Mouse (Mus musculus) Patski (cell line): Measurements from ENCODE around the gene Scube2. TPM values are rescaled to one million over a fixed set of nuclear protein-coding genes. Genes with fewer than 3 reads are reported as not detected.

ENCODE experiments used
- ATAC-seq: fragments of 100-300 bp; one replicate; pipeline ENCODE4 v1.8.0; 2021
- CTCF ChIA-PET: fragments of 350-600 bp; sonication (Branson Sonifier 250); formaldehyde crosslinking; loops from one replicate; lab custom pipeline; 2022; ENCODE audit warnings: inconsistent platforms; lab: Charles Lee
- POLR2A ChIA-PET: fragments of 350-600 bp; sonication (Branson Sonifier 250); formaldehyde crosslinking; loops from one replicate; lab custom pipeline; 2022; ENCODE audit warnings: antibody characterized with exemption, inconsistent platforms; lab: Charles Lee
- DNase-seq: peaks from one replicate; pipeline ENCODE4 v3.0.0-alpha.2; 2011; ENCODE audit warnings: low read depth, low spot score
- H3K27me3 ChIP-seq: fragments of 371-371 bp; one replicate; pipeline ENCODE4 v1.5.1; 2021
- CTCF ChIP-seq: fragments of 100-300 bp; IDR thresholded peaks from one replicate; pipeline ENCODE4 v1.5.1; 2021
- in situ Hi-C: fragments of 300-500 bp; cut with MboI; formaldehyde crosslinking; loops from 3 replicates; pipeline ENCODE4 v1.11.1; 2018; ENCODE audit warnings: low pct_unique_long_range_greater_than_20kb, mixed read lengths
- polyA plus RNA-seq: library from polyadenylated mRNA; unstranded; gene quantifications from one replicate; pipeline ENCODE4 v1.2.3, GENCODE M21; 2021

Gene Scube2
- not detected for polyA plus RNA-seq

DNA sequence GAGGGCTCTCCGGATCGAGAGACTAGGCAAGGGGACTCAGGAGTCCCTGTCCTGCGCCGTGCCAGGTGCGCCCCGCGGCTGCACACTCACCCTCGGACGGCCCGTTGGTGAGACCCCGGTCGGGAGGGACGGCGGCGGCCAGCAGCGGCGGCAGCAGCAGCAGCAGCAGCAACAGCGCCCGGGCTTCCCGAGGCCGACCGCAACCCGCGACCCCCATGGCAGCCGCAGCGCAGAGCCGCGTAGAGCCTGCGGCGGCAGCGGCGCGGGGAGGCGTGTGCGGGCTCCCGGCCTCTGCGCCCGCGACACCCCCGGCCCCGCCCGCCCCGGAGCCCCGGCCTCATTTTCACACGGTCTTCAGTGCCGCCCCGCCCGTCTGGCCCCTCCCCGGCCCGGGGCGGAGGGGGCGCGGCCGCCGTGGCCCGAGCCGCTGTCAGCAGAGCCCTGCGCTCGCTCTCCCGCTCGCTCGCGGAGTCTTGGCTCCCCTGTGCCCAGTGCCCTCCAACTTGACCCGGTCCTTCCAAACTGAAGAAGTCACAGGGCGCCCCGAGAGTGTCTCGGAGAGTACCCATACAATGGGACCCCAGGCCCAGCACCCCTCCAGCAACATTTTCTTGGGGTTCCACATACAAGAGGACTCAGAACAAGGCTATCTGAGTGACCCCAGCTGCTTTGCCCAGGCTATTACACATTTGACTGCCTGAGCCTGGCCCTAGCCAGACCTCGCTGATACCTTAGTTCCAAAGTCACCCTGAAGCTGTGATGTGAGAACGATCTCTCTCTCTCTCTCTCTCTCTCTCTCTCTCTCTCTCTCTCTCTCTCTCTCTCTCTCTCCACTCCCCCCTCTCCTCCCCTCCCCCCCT lies at the start of gene Scube2:
Gene Scube2 (minus strand): TSS at position 310 of the 860 bp plus-strand sequence.
- ChIA-PET CTCF (no interaction called here), POLR2A (no interaction called here)
- H3K27me3 ChIP-seq: peaks cover 15% of the 10 kb centered on the region
- in situ Hi-C loops: no loop called here
- DNase-seq (no peak), ATAC-seq (no peak)
- TF ChIP-seq CTCF: no peak

DNA sequence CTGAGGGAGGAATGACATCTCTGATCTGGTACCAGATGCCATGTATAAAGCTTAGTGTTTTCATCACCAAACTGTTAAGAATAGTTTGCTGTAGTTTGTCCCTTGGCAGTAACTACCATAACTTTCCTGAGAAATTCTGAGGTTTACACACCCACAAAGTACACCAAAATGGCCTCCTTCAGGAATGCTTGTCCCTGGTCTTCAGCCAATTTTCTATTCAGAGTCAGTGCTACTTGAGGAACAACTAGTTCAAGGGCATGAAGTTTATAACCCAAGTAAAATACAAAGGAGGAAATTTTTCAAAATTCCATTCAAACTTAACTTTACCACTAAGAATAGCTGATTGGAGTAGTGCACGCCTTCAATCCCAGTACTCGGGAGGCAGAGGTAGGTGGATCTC lies 40.7 kb upstream of the Scube2 start:
- ChIA-PET POLR2A (no interaction called here), CTCF (no interaction called here)
- no peak for ATAC-seq
- no peak for TF ChIP-seq CTCF
- no peaks in the 10 kb centered on the region for H3K27me3 ChIP-seq
- no peak for DNase-seq
- in situ Hi-C loops: no loop called here

DNA sequence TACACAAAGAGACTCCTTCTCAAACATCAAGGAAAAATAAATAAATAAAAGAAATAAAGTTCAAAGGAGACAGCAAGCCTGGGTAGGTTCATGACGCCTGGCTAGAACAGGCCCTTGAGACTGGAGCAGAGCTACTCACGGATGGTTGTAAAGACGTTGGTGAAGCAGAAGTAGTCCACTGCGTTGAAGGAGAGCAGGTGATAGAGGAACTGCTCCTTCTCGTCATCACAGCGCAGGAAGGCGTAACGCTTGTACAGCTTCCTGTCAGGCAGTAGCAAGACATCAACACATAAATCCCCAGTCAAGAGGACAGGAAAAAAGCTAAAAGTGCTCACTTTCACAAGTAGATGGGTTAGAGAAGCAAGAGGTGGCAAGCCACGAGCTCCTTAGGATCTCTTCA lies 35.4 kb upstream of the Scube2 start:
- ATAC-seq: no peak
- ChIA-PET CTCF (no interaction called here), POLR2A (no interaction called here)
- TF ChIP-seq CTCF: no peak
- in situ Hi-C loops: no loop called here
- H3K27me3 ChIP-seq: no peaks in the 10 kb centered on the region
- no peak for DNase-seq

DNA sequence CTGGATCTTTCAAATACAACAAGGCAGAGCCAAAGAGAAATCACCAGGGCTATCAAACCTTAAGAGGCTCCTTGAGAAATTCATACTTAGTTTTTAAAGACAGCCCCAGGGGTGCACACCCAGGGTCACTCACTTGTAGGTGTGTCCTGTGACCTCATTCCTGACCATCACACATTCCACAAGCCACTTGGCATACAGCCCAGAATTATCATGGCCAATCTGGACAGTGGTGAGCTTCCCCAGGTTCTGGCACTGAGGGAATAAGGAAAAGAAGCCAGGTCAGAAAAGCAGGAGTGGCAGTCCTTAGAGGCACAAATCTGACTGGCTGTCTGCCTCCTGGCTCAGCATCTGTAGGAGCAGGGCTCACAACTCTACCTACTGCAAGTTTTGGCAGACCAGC lies 33.4 kb upstream of the Scube2 start:
- H3K27me3 ChIP-seq: no peaks in the 10 kb centered on the region
- CTCF ChIA-PET: no interaction called here
- POLR2A ChIA-PET: interaction anchor here (0.5 kb wide), 1 partner anchor 49 kb away, joined by 3 read pairs; no protein-coding TSS in a partner anchor
- no peak for TF ChIP-seq CTCF
- ATAC-seq (peak; percentile 62), DNase-seq (peak; percentile 35)
- in situ Hi-C loops: no loop called here

DNA sequence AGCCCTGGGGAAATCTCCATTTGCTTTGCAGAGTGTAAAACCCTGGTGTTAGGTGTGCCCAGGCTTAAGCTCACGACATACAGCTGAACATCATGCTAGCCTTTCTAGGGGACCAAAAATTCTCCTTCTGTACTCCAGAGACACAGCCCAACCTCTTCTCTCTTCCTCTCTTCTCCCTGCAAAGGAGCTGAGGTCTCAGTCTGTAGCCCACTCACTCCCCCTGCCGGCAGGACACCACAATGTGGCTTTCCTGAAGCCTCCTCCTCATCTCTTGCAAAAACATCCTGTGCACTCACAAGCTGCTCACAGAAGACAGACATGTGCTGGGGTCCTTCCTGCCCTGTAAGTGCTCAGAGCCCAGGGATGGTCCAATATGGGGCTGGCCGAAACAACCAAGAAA lies 27.1 kb upstream of the Scube2 start:
- in situ Hi-C loops: no loop called here
- H3K27me3 ChIP-seq: no peaks in the 10 kb centered on the region
- DNase-seq (no peak), ATAC-seq (no peak)
- peak; percentile 77 for TF ChIP-seq CTCF
- CTCF ChIA-PET: interaction anchor here (1.1 to 2.3 kb wide), 7 partner anchors 10 to 186 kb away, joined by 3 to 7 read pairs (median 4); no protein-coding TSS in a partner anchor
- POLR2A ChIA-PET: interaction anchor here (0.6 kb wide), 1 partner anchor 227 kb away, joined by 6 read pairs; no protein-coding TSS in a partner anchor

DNA sequence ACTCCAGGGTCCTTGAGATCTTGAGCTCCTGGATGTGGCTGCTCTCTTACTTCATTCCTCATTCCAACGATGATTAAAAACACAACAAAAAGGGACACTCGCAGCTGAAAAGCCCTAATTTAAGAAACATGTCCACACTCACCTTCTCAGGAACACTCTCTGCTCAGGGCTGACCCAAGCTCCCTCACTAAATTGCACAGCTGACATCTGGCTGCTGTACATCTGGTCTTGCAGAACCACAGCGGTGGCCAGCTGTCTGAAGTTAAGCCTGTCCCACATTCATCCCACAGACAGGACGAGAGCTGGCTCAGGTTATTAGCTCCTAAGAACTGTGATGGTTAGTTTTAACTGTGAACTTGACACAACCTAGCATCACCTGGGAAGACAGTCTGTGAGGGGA lies 26.3 kb upstream of the Scube2 start:
- ChIA-PET CTCF (interaction anchor here (0.9 to 1.5 kb wide), 5 partner anchors 9 to 186 kb away, joined by 3 to 5 read pairs (median 3); no protein-coding TSS in a partner anchor), POLR2A (interaction anchor here (0.5 kb wide), 1 partner anchor 9 kb away, joined by 3 read pairs; no protein-coding TSS in a partner anchor)
- DNase-seq (no peak), ATAC-seq (no peak)
- in situ Hi-C loops: no loop called here
- H3K27me3 ChIP-seq: no peaks in the 10 kb centered on the region
- TF ChIP-seq CTCF: no peak

DNA sequence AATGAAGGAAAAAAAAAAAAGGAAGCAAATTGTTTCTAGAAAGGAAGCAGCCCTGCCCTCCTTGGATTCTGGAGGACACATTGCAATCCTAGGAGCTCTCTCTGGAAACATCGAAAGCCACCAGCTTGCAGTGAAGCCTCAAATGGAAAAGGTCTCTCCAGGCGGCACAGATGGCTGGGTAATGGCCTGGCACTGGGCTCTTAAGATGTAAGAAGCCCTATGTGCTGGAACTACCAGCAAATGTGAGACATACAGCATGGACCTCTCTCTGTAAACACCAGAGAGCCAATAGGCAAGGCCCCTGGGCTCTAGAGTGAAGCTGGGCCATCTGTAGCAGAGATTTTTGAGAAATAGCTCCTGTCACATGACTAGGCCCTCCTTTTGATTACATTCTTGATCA lies 24.8 kb upstream of the Scube2 start:
- POLR2A ChIA-PET: no interaction called here
- in situ Hi-C loops: no loop called here
- no peak for TF ChIP-seq CTCF
- CTCF ChIA-PET: interaction anchor here (1.9 kb wide), 1 partner anchor 14 kb away, joined by 5 read pairs; no protein-coding TSS in a partner anchor
- ATAC-seq (no peak), DNase-seq (no peak)
- no peaks in the 10 kb centered on the region for H3K27me3 ChIP-seq

DNA sequence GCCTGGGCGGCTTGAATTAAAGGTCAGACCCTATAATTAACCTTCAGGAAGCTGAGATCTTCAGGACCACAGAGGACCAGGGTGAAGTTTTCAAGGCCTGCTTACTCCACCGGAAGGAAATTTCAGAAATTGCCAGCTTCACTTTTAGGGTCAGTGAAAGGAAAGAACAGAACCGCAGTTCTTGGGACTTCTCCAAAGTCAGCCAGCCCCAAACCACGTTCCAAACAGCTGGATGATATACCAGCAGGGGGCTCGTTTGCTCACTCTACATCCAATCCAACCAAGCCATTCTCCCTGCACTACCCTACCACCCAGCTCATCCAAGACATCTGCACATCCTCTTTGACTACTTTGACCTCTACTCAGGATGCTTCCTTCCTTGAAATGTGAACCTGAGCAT lies 23.8 kb upstream of the Scube2 start:
- H3K27me3 ChIP-seq: no peaks in the 10 kb centered on the region
- ChIA-PET CTCF (interaction anchor here (1.0 to 1.9 kb wide), 2 partner anchors 14 to 96 kb away, joined by 3 to 5 read pairs; no protein-coding TSS in a partner anchor), POLR2A (no interaction called here)
- DNase-seq: no peak
- no peak for TF ChIP-seq CTCF
- ATAC-seq: no peak
- in situ Hi-C loops: loop anchor here (10.0 kb wide), 1 partner anchor 94 kb away; no protein-coding TSS in a partner anchor

DNA sequence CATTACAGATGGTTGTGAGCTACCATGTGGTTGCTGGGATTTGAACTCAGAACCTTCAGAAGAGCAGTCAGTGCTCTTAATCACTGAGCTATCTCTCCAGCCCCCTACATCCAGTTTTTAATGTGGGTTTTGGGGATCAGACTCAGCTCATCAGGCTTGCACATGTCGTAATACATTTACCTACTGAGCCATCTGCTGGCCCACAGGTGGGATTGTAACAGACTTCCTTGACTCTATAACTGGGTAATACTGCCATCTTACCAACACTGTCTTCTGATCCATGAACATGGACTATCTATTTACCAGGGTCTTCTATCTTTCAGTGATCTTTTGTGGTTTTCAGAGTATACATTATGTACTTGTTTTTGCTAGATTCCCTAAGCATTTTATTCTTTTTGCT lies 20.8 kb upstream of the Scube2 start:
- ChIA-PET POLR2A (no interaction called here), CTCF (interaction anchor here (1.4 to 2.0 kb wide), 2 partner anchors 93 to 134 kb away, joined by 3 to 5 read pairs; no protein-coding TSS in a partner anchor)
- H3K27me3 ChIP-seq: no peaks in the 10 kb centered on the region
- in situ Hi-C loops: loop anchor here (10.0 kb wide), 1 partner anchor 91 kb away; no protein-coding TSS in a partner anchor
- TF ChIP-seq CTCF: peak; percentile 14
- no peak for DNase-seq
- ATAC-seq: no peak

DNA sequence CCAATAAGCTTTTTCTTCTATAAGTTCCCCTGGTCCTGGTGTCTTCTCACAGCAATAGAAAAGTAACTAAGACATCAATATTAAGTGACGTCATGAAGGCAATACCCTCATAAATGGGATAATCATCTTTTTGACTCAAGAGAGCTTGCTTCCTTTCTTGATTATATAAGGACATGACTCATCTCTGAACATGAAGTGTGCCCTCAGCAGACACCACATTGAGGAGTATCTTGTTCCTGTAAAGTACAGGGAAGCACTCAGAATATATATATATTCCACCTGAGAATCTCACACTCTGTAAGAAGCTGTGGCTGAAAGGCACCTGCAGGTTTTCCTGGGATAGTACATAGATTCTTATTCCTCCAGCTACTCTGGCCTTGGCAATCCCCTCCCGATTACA lies 17.1 kb upstream of the Scube2 start:
- POLR2A ChIA-PET: interaction anchor here (0.6 kb wide), 1 partner anchor 9 kb away, joined by 3 read pairs; no protein-coding TSS in a partner anchor
- in situ Hi-C loops: loop anchor here (10.0 kb wide), 1 partner anchor 88 kb away; no protein-coding TSS in a partner anchor
- H3K27me3 ChIP-seq: no peaks in the 10 kb centered on the region
- no peak for TF ChIP-seq CTCF
- no peak for ATAC-seq
- DNase-seq: no peak
- CTCF ChIA-PET: interaction anchor here (1.4 kb wide), 1 partner anchor 9 kb away, joined by 5 read pairs; no protein-coding TSS in a partner anchor
